Mouse (Mus musculus): ENCODE data around the gene Zfp652. TPM values are rescaled to one million over a fixed set of nuclear protein-coding genes. Genes with fewer than 3 reads are reported as not detected.
A peak's percentile ranks its signal among the peaks of the same experiment; 100 is the strongest.
"Not testable (repeated sequence)": the region's sequence is repeated elsewhere in the genome, so short reads cannot be mapped to it uniquely, and the experiment has no call there.

Zfp652 gene
- total and polyA plus RNA-seq, 2 experiments from 2014 or later = 16.5 to 29.4 TPM

DNA sequence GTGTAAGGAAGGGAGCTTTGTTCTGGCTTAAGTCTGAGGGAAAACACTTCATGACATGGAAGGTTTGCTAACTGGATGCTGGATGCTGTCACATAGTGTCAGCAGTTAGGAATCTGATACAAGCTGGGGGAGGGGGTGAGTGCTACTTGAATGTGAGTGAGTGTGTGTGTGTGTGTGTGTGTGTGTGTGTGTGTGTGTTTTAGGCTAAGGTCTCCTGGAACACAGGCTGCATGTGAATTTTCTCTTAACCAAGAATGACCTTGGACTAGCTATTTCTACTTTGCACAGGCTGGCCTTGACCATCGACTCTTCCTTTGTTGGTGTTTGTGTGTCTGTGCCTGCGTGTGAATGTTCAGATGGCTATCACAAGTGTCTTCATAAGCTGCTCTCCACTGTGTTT, 32.0 kb downstream of the Zfp652 start:
- no peak for DNase-seq
- Histone ChIP-seq H3K4me2 (ENCODE audit: low read depth) (no peak overlapping the region), H3K36me3 (ENCODE audit: insufficient read depth) (0 out of 2 replicates have a peak, but pooled peaks cover 5% of the 10 kb centered on the region), H3K27ac (ENCODE audit: low read depth, low read length) (no peak overlapping the region), H3K9ac (no peak overlapping the region), H3K4me1 (ENCODE audit: insufficient read depth) (0 out of 2 replicates have a peak, but pooled peaks cover 3% of the 10 kb centered on the region), H3K27me3 (ENCODE audit: insufficient read depth, low read length) (no peaks in the 10 kb centered on the region), H3K9me3 (ENCODE audit: low read length) (no peaks in the 10 kb centered on the region), H3K4me3 (ENCODE audit: low read depth, low read length) (no peak overlapping the region)
- 93% methylated on average over 2 of the region's 2 CpGs for WGBS
- TF ChIP-seq CTCF (IDR thresholded peaks at IDR 0.05; ENCODE audit: low read depth) = no peak
- no peak for ATAC-seq

GRCm38 (mm10) chr11:95746821-95747220, 34.3 kb downstream of the Zfp652 start:
- TF ChIP-seq CTCF (IDR thresholded peaks at IDR 0.05; ENCODE audit: low read depth) = no peak
- DNase-seq (no peak), ATAC-seq (no peak)
- H3K27me3 ChIP-seq (ENCODE audit: insufficient read depth, low read length) = no peaks in the 10 kb centered on the region
- H3K36me3 ChIP-seq (ENCODE audit: insufficient read depth) = peaks cover 15% of the 10 kb centered on the region
- no peak overlapping the region for H3K4me2 ChIP-seq (ENCODE audit: low read depth)
- 65% methylated on average over 4 of the region's 4 CpGs for WGBS
- H3K4me3 ChIP-seq (ENCODE audit: low read depth, low read length) = no peak overlapping the region
- 0 out of 2 replicates have a peak, but pooled peaks cover 3% of the 10 kb centered on the region for H3K4me1 ChIP-seq (ENCODE audit: insufficient read depth)
- no peaks in the 10 kb centered on the region for H3K9me3 ChIP-seq (ENCODE audit: low read length)
- no peak overlapping the region for H3K27ac ChIP-seq (ENCODE audit: low read depth, low read length)
- H3K9ac ChIP-seq = no peak overlapping the region

GRCm38 (mm10) chr11:95748331-95748730, 35.9 kb downstream of the Zfp652 start:
- no peak for TF ChIP-seq CTCF (IDR thresholded peaks at IDR 0.05; ENCODE audit: low read depth)
- DNase-seq (no peak), ATAC-seq (no peak)
- Histone ChIP-seq H3K4me1 (ENCODE audit: insufficient read depth) (0 out of 2 replicates have a peak, but pooled peaks cover 3% of the 10 kb centered on the region), H3K4me2 (ENCODE audit: low read depth) (no peak overlapping the region), H3K27ac (ENCODE audit: low read depth, low read length) (no peak overlapping the region), H3K4me3 (ENCODE audit: low read depth, low read length) (no peak overlapping the region), H3K9me3 (ENCODE audit: low read length) (no peaks in the 10 kb centered on the region), H3K9ac (no peak overlapping the region), H3K36me3 (ENCODE audit: insufficient read depth) (peaks cover 19% of the 10 kb centered on the region), H3K27me3 (ENCODE audit: insufficient read depth, low read length) (no peaks in the 10 kb centered on the region)
- WGBS = 85% methylated on average over 5 of the region's 5 CpGs

DNA sequence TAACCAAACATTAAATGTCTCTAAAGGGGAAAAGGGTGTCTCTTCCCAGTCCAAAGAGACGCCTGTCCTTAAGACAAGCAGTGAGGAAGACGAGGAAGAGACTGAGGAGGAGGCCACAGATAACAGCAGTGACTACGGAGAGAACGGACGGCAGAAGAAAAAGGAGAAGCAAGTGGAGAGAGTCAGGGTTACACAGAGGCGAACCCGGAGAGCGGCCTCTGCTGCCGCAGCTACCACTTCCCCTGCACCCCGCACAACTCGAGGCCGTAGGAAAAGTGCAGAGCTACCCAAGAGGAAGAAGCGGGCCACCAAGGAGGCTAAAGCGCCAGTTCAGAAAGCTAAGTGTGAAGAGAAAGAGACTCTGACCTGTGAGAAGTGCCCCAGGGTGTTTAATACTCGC, 37.1 kb downstream of the Zfp652 start:
- 82% methylated on average over 15 of the region's 15 CpGs for WGBS
- no peaks in the 10 kb centered on the region for H3K9me3 ChIP-seq (ENCODE audit: low read length)
- H3K27ac ChIP-seq (ENCODE audit: low read depth, low read length) = no peak overlapping the region
- H3K36me3 ChIP-seq (ENCODE audit: insufficient read depth) = peaks cover 26% of the 10 kb centered on the region
- H3K27me3 ChIP-seq (ENCODE audit: insufficient read depth, low read length) = no peaks in the 10 kb centered on the region
- H3K4me1 ChIP-seq (ENCODE audit: insufficient read depth) = 0 out of 2 replicates have a peak, but pooled peaks cover 3% of the 10 kb centered on the region
- ATAC-seq = no peak
- TF ChIP-seq CTCF (IDR thresholded peaks at IDR 0.05; ENCODE audit: low read depth) = no peak
- no peak overlapping the region for H3K4me2 ChIP-seq (ENCODE audit: low read depth)
- no peak for DNase-seq
- H3K4me3 ChIP-seq (ENCODE audit: low read depth, low read length) = no peak overlapping the region
- no peak overlapping the region for H3K9ac ChIP-seq

DNA sequence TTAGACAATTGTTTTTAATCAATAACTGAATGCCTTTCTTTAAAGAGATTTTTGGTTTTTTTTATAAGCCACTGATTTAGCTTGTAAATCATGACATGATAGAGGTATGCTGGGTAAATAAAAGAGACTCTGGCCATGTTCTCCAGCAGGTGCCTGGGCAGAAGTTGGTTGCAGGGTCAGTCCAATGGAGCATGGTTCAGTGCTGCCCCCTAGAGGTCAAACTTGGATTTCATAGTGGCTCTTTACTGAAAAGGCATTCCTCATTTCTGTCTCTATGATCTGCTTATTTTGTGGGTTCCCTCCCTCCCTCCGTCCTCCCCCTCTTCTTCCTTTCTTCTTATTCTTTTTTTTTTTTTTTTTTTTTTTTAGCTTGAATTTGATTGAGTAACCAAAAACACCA, 38.5 kb downstream of the Zfp652 start:
- no peaks in the 10 kb centered on the region for H3K9me3 ChIP-seq (ENCODE audit: low read length)
- H3K27me3 ChIP-seq (ENCODE audit: insufficient read depth, low read length) = no peaks in the 10 kb centered on the region
- H3K4me3 ChIP-seq (ENCODE audit: low read depth, low read length) = no peak overlapping the region
- no peak overlapping the region for H3K9ac ChIP-seq
- peak; percentile 77 for DNase-seq
- WGBS = 5% methylated on average over 1 of the region's 1 CpGs
- TF ChIP-seq CTCF (IDR thresholded peaks at IDR 0.05; ENCODE audit: low read depth) = peak; percentile 87
- no peak overlapping the region for H3K4me2 ChIP-seq (ENCODE audit: low read depth)
- H3K4me1 ChIP-seq (ENCODE audit: insufficient read depth) = 0 out of 2 replicates have a peak, but pooled peaks cover 3% of the 10 kb centered on the region
- ATAC-seq = no peak
- peaks cover 26% of the 10 kb centered on the region for H3K36me3 ChIP-seq (ENCODE audit: insufficient read depth)
- H3K27ac ChIP-seq (ENCODE audit: low read depth, low read length) = no peak overlapping the region

- not testable (repeated sequence) for H3K9me3 ChIP-seq (ENCODE audit: low read length); DNase-seq; H3K4me3 ChIP-seq (ENCODE audit: low read depth, low read length); H3K4me2 ChIP-seq (ENCODE audit: low read depth); H3K4me1 ChIP-seq (ENCODE audit: insufficient read depth); H3K9ac ChIP-seq; H3K27ac ChIP-seq (ENCODE audit: low read depth, low read length); ATAC-seq; H3K27me3 ChIP-seq (ENCODE audit: insufficient read depth, low read length)
- peaks cover 22% of the 10 kb centered on the region for H3K36me3 ChIP-seq (ENCODE audit: insufficient read depth)
- 93% methylated on average over 4 of the region's 4 CpGs for WGBS
Measured at GRCm38 (mm10) chr11:95755137-95755536, 42.7 kb downstream of the Zfp652 start.

- H3K27ac ChIP-seq (ENCODE audit: low read depth, low read length) = no peak overlapping the region
- no peaks in the 10 kb centered on the region for H3K4me1 ChIP-seq (ENCODE audit: insufficient read depth)
- 88% methylated on average over 5 of the region's 5 CpGs for WGBS
- ATAC-seq = no peak
- peaks cover 21% of the 10 kb centered on the region for H3K36me3 ChIP-seq (ENCODE audit: insufficient read depth)
- H3K9me3 ChIP-seq (ENCODE audit: low read length) = no peaks in the 10 kb centered on the region
- no peak for TF ChIP-seq CTCF (IDR thresholded peaks at IDR 0.05; ENCODE audit: low read depth)
- H3K27me3 ChIP-seq (ENCODE audit: insufficient read depth, low read length) = no peaks in the 10 kb centered on the region
- no peak overlapping the region for H3K9ac ChIP-seq
- no peak overlapping the region for H3K4me2 ChIP-seq (ENCODE audit: low read depth)
- H3K4me3 ChIP-seq (ENCODE audit: low read depth, low read length) = no peak overlapping the region
- no peak for DNase-seq
Measured at GRCm38 (mm10) chr11:95760521-95760920, 48.0 kb downstream of the Zfp652 start.

Data from forebrain, postnatal 0 days (tissue).